Mouse (Mus musculus) thymus, postnatal 0 days (tissue): ENCODE data around the gene Nabp1. TPM values are rescaled to one million over a fixed set of nuclear protein-coding genes. Genes with fewer than 3 reads are reported as not detected.

Source experiments
- polyA plus RNA-seq: library from polyadenylated mRNA; unstranded; fragments of >200 nt; fragmentation: Nextera tagmentation; extraction: Ambion mirVana; gene quantifications from 2 replicates; pipeline ENCODE4 v1.2.1, GENCODE M21; 2015

The Nabp1 gene
- polyA plus RNA-seq, 1 experiment from 2014 or later: 185 TPM

Other genes starting within 250 kb of the Nabp1 start
- gene Cavin2, start 189.3 kb downstream of the Nabp1 start, polyA plus RNA-seq: 8.2 and 10.6 TPM in 2 replicates